Mouse (Mus musculus) heart, postnatal 0 days (tissue): ENCODE results near the gene Slc9a9.
A peak's percentile ranks its signal among the peaks of the same experiment; 100 is the strongest.

ENCODE experiments used
- CTCF ChIP-seq: IDR thresholded peaks from 2 replicates; pipeline ENCODE4 v1.5.1; 2016; ENCODE audit warnings: antibody characterized with exemption, control low read depth, low read depth
- EP300 ChIP-seq: IDR thresholded peaks from 2 replicates; pipeline ENCODE4 v1.6.1; 2016; ENCODE audit warnings: antibody characterized with exemption, low read depth

DNA sequence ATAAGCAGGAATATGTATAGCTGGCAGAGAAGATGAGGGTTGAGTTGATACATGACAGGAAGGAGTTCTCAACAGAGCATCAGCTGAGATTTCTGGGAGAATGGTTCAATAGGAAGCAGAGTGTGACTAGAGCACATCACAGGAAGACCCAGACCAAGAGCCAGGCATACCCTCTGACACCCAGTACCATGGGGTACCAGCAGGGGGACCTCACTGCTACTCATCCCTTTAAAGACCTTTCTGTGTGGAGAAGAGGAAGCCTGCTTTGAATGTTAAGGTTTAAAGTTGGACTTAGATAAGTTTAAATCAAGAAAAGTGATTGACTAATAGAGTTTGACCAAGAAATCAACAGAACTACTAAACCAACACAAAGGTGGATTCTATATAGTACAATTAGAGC, 257.4 kb downstream of the Slc9a9 start:
- TF ChIP-seq EP300 (no peak), CTCF (peak; percentile 39)
